Mouse (Mus musculus): Measurements from ENCODE around the gene Wnt9b. TPM values are rescaled to one million over a fixed set of nuclear protein-coding genes. Genes with fewer than 3 reads are reported as not detected.
A peak's percentile ranks its signal among the peaks of the same experiment; 100 is the strongest.

The Wnt9b gene
- polyA plus RNA-seq, 1 experiment from 2014 or later: 0.69 TPM

- Histone ChIP-seq H3K36me3 (replicated peaks) (no peaks in the 10 kb centered on the region), H3K27me3 (0 out of 2 replicates have a peak, but pooled peaks cover 4% of the 10 kb centered on the region), H3K4me2 (no peak overlapping the region), H3K4me3 (replicated peaks) (no peak overlapping the region), H3K9ac (no peak overlapping the region), H3K4me1 (peaks cover 13% of the 10 kb centered on the region), H3K27ac (no peak overlapping the region), H3K9me3 (no peaks in the 10 kb centered on the region)
- WGBS: 80% methylated on average over 11 of the region's 11 CpGs
- ATAC-seq (ENCODE audit: low FRiP score): no peak
Observed at GRCm38 (mm10) chr11:103724331-103724771, 25.3 kb downstream of the Wnt9b start.

- H3K36me3 ChIP-seq (replicated peaks): no peaks in the 10 kb centered on the region
- H3K27ac ChIP-seq: peak overlapping the region; percentile 50
- no peak overlapping the region; the same call in 1 of the 2 replicates for H3K9ac ChIP-seq
- H3K4me2 ChIP-seq: peak overlapping the region; percentile 38
- H3K4me3 ChIP-seq (replicated peaks): no peak overlapping the region
- H3K27me3 ChIP-seq: 0 out of 2 replicates have a peak, but pooled peaks cover under 1% of the 10 kb centered on the region
- peak; percentile 78; the same call in 1 of the 2 replicates for ATAC-seq (ENCODE audit: low FRiP score)
- H3K4me1 ChIP-seq: peaks cover 13% of the 10 kb centered on the region
- WGBS: 21% methylated on average over 9 of the region's 9 CpGs
- H3K9me3 ChIP-seq: no peaks in the 10 kb centered on the region
Observed at GRCm38 (mm10) chr11:103722040-103722481, 27.6 kb downstream of the Wnt9b start.

- H3K4me2 ChIP-seq: peak overlapping the region; percentile 38
- no peaks in the 10 kb centered on the region for H3K36me3 ChIP-seq (replicated peaks)
- H3K4me3 ChIP-seq (replicated peaks): no peak overlapping the region
- 33% methylated on average over 15 of the region's 15 CpGs for WGBS
- ATAC-seq (ENCODE audit: low FRiP score): peak; percentile 60; the same call in 1 of the 2 replicates
- H3K27me3 ChIP-seq: no peaks in the 10 kb centered on the region
- H3K9me3 ChIP-seq: no peaks in the 10 kb centered on the region
- H3K9ac ChIP-seq: no peak overlapping the region; the same call in 1 of the 2 replicates
- H3K4me1 ChIP-seq: peaks cover 13% of the 10 kb centered on the region
- peak overlapping the region; percentile 50 for H3K27ac ChIP-seq
Observed at GRCm38 (mm10) chr11:103721468-103722039, 28.1 kb downstream of the Wnt9b start.

- Histone ChIP-seq H3K27ac (no peak overlapping the region), H3K4me1 (peaks cover 13% of the 10 kb centered on the region), H3K9ac (no peak overlapping the region), H3K9me3 (no peaks in the 10 kb centered on the region), H3K36me3 (replicated peaks) (no peaks in the 10 kb centered on the region), H3K4me3 (replicated peaks) (no peak overlapping the region), H3K4me2 (no peak overlapping the region), H3K27me3 (no peaks in the 10 kb centered on the region)
- 77% methylated on average over 5 of the region's 5 CpGs for WGBS
- no peak for ATAC-seq (ENCODE audit: low FRiP score)
Observed at GRCm38 (mm10) chr11:103719436-103719835, 30.2 kb downstream of the Wnt9b start.

GRCm38 (mm10) chr11:103716971-103717370 is 32.6 kb downstream of the Wnt9b start:
- H3K9me3 ChIP-seq: no peaks in the 10 kb centered on the region
- H3K4me1 ChIP-seq: peaks cover 11% of the 10 kb centered on the region
- H3K4me2 ChIP-seq: no peak overlapping the region
- H3K36me3 ChIP-seq (replicated peaks): no peaks in the 10 kb centered on the region
- H3K9ac ChIP-seq: no peak overlapping the region
- no peak for ATAC-seq (ENCODE audit: low FRiP score)
- H3K27ac ChIP-seq: no peak overlapping the region
- 43% methylated on average over 9 of the region's 9 CpGs for WGBS
- no peak overlapping the region for H3K4me3 ChIP-seq (replicated peaks)
- H3K27me3 ChIP-seq: no peaks in the 10 kb centered on the region

GRCm38 (mm10) chr11:103714074-103714473 is 35.5 kb downstream of the Wnt9b start:
- ATAC-seq (ENCODE audit: low FRiP score): no peak
- H3K27ac ChIP-seq: no peak overlapping the region
- H3K4me1 ChIP-seq: peaks cover 6% of the 10 kb centered on the region
- no peak overlapping the region for H3K4me3 ChIP-seq (replicated peaks)
- H3K9me3 ChIP-seq: no peaks in the 10 kb centered on the region
- H3K4me2 ChIP-seq: no peak overlapping the region
- H3K9ac ChIP-seq: no peak overlapping the region
- no peaks in the 10 kb centered on the region for H3K36me3 ChIP-seq (replicated peaks)
- no peaks in the 10 kb centered on the region for H3K27me3 ChIP-seq
- 83% methylated on average over 2 of the region's 2 CpGs for WGBS

GRCm38 (mm10) chr11:103711851-103712587 is 37.6 kb downstream of the Wnt9b start:
- no peak overlapping the region for H3K4me2 ChIP-seq
- ATAC-seq (ENCODE audit: low FRiP score): no peak
- no peaks in the 10 kb centered on the region for H3K36me3 ChIP-seq (replicated peaks)
- H3K9me3 ChIP-seq: no peaks in the 10 kb centered on the region
- 54% methylated on average over 28 of the region's 28 CpGs for WGBS
- H3K9ac ChIP-seq: no peak overlapping the region
- no peak overlapping the region for H3K27ac ChIP-seq
- 0 out of 2 replicates have a peak, but pooled peaks cover 3% of the 10 kb centered on the region for H3K27me3 ChIP-seq
- peaks cover 6% of the 10 kb centered on the region for H3K4me1 ChIP-seq
- no peak overlapping the region for H3K4me3 ChIP-seq (replicated peaks)

GRCm38 (mm10) chr11:103709982-103710381 is 39.6 kb downstream of the Wnt9b start:
- Histone ChIP-seq H3K27ac (no peak overlapping the region), H3K36me3 (replicated peaks) (no peaks in the 10 kb centered on the region), H3K4me2 (no peak overlapping the region), H3K9ac (no peak overlapping the region), H3K27me3 (0 out of 2 replicates have a peak, but pooled peaks cover 6% of the 10 kb centered on the region), H3K4me3 (replicated peaks) (no peak overlapping the region), H3K9me3 (no peaks in the 10 kb centered on the region), H3K4me1 (peaks cover 6% of the 10 kb centered on the region; the same call in 1 of the 2 replicates)
- WGBS: 84% methylated on average over 1 of the region's 1 CpGs
- no peak for ATAC-seq (ENCODE audit: low FRiP score)

- no peak overlapping the region for H3K4me2 ChIP-seq
- no peaks in the 10 kb centered on the region for H3K9me3 ChIP-seq
- 0 out of 2 replicates have a peak, but pooled peaks cover 6% of the 10 kb centered on the region for H3K27me3 ChIP-seq
- no peaks in the 10 kb centered on the region for H3K36me3 ChIP-seq (replicated peaks)
- no peak for ATAC-seq (ENCODE audit: low FRiP score)
- H3K27ac ChIP-seq: no peak overlapping the region
- WGBS: 63% methylated on average over 8 of the region's 8 CpGs
- no peak overlapping the region for H3K9ac ChIP-seq
- H3K4me1 ChIP-seq: peaks cover 2% of the 10 kb centered on the region; the same call in 1 of the 2 replicates
- H3K4me3 ChIP-seq (replicated peaks): no peak overlapping the region
Observed at GRCm38 (mm10) chr11:103707005-103707404, 42.6 kb downstream of the Wnt9b start.

- WGBS: 75% methylated on average over 2 of the region's 2 CpGs
- H3K9ac ChIP-seq: peak overlapping the region; percentile 86
- no peak for ATAC-seq (ENCODE audit: low FRiP score)
- H3K4me3 ChIP-seq (replicated peaks): peak overlapping the region; percentile 93
- peak overlapping the region; percentile 73 for H3K4me2 ChIP-seq
- no peaks in the 10 kb centered on the region for H3K36me3 ChIP-seq (replicated peaks)
- no peaks in the 10 kb centered on the region for H3K9me3 ChIP-seq
- H3K4me1 ChIP-seq: peaks cover 11% of the 10 kb centered on the region
- H3K27ac ChIP-seq: peak overlapping the region; percentile 96
- H3K27me3 ChIP-seq: no peaks in the 10 kb centered on the region
Observed at GRCm38 (mm10) chr11:103698226-103698625, 51.4 kb downstream of the Wnt9b start.

GRCm38 (mm10) chr11:103697565-103698176 is 52.0 kb downstream of the Wnt9b start, which contains the start of gene Gosr2:
Gene Gosr2, minus strand, starts transcription at chr11:103697898.
- H3K36me3 ChIP-seq (replicated peaks): no peaks in the 10 kb centered on the region
- H3K9ac ChIP-seq: peak within 1 kb of the TSS; percentile 86
- 1% methylated on average over 57 of the region's 57 CpGs for WGBS
- H3K27ac ChIP-seq: peak within 1 kb of the TSS; percentile 96
- peak within 1 kb of the TSS; percentile 73 for H3K4me2 ChIP-seq
- H3K9me3 ChIP-seq: no peaks in the 10 kb centered on the region
- H3K4me3 ChIP-seq (replicated peaks): peak within 1 kb of the TSS; percentile 93
- peak; percentile 97 for ATAC-seq (ENCODE audit: low FRiP score)
- H3K27me3 ChIP-seq: no peaks in the 10 kb centered on the region
- peaks cover 11% of the 10 kb centered on the region for H3K4me1 ChIP-seq
